Mouse (Mus musculus): ENCODE measurements around the gene Tex12. TPM values are rescaled to one million over a fixed set of nuclear protein-coding genes. Genes with fewer than 3 reads are reported as not detected.

Tex12 gene
- not detected in 2 replicates for polyA plus RNA-seq (2012; rRNA removed)

GRCm38 (mm10) chr9:50561145-50561917, at the start of gene Tex12:
TSS of gene Tex12 (minus strand) at chr9:50561325.

GRCm38 (mm10) chr9:50603189-50603997, 42.3 kb upstream of the Tex12 start, which contains the start of the genes Sdhd and Timm8b:
TSS of gene Sdhd (minus strand) at chr9:50603812.
TSS of gene Timm8b (plus strand) at chr9:50603910.

GRCm38 (mm10) chr9:50555094-50555446, 6.1 kb downstream of the Tex12 start, which contains the start of gene Bco2:
TSS of gene Bco2 (minus strand) at chr9:50555181.

GRCm38 (mm10) chr9:50554241-50555093, 6.7 kb downstream of the Tex12 start, which contains the start of gene Il18:
TSS of gene Il18 (plus strand) at chr9:50554827.

GRCm38 (mm10) chr9:50528293-50528892, 32.7 kb downstream of the Tex12 start, which contains the start of gene Pts:
TSS of gene Pts (minus strand) at chr9:50528724.

Other genes with a start within 250 kb of the Tex12 start
- 47.4 and 52.1 TPM in 2 replicates for gene Rpl10-ps3, start 216.4 kb downstream of the Tex12 start, polyA plus RNA-seq (2012; rRNA removed)
- 76.3 and 144 TPM in 2 replicates for gene Plet1, start 66.8 kb downstream of the Tex12 start, polyA plus RNA-seq (2012; rRNA removed)
- 33.4 and 38.2 TPM in 2 replicates for gene Pts, start 32.6 kb downstream of the Tex12 start, polyA plus RNA-seq (2012; rRNA removed)
- gene Il18, start 6.5 kb downstream of the Tex12 start, polyA plus RNA-seq (2012; rRNA removed), result 36.9 and 39.9 TPM in 2 replicates
- 3.0 and 4.6 TPM in 2 replicates for gene Bco2, start 6.1 kb downstream of the Tex12 start, polyA plus RNA-seq (2012; rRNA removed)
- 315 and 398 TPM in 2 replicates for gene Sdhd, start 42.5 kb upstream of the Tex12 start, polyA plus RNA-seq (2012; rRNA removed)
- gene Timm8b, start 42.6 kb upstream of the Tex12 start, polyA plus RNA-seq (2012; rRNA removed), result 123 and 144 TPM in 2 replicates
- gene Pih1d2, start 56.0 kb upstream of the Tex12 start, polyA plus RNA-seq (2012; rRNA removed), result 0.66 and 1.0 TPM in 2 replicates
- 4.3 and 4.5 TPM in 2 replicates for gene Nkapd1, start 56.1 kb upstream of the Tex12 start, polyA plus RNA-seq (2012; rRNA removed)
- 20.5 and 20.6 TPM in 2 replicates for gene Dlat, start 98.5 kb upstream of the Tex12 start, polyA plus RNA-seq (2012; rRNA removed)
- 3.8 and 4.2 TPM in 2 replicates for gene Dixdc1, start 178.2 kb upstream of the Tex12 start, polyA plus RNA-seq (2012; rRNA removed)
- gene 2310030G06Rik, start 185.2 kb upstream of the Tex12 start, polyA plus RNA-seq (2012; rRNA removed), result 10.6 and 10.8 TPM in 2 replicates
- gene Cryab, start 190.0 kb upstream of the Tex12 start, polyA plus RNA-seq (2012; rRNA removed), result 58.7 and 96.1 TPM in 2 replicates
- 22.0 and 25.4 TPM in 2 replicates for gene Hspb2, start 191.0 kb upstream of the Tex12 start, polyA plus RNA-seq (2012; rRNA removed)
- gene Fdxacb1, start 206.9 kb upstream of the Tex12 start, polyA plus RNA-seq (2012; rRNA removed), result 3.2 and 3.4 TPM in 2 replicates
- gene Alg9, start 213.7 kb upstream of the Tex12 start, polyA plus RNA-seq (2012; rRNA removed), result 26.7 and 31.0 TPM in 2 replicates
- gene 1110032A03Rik, start 214.2 kb upstream of the Tex12 start, polyA plus RNA-seq (2012; rRNA removed), result 27.5 and 36.9 TPM in 2 replicates